Mouse (Mus musculus) brown adipose tissue, adult 24 weeks (tissue): ENCODE data around the gene Ddo. TPM values are rescaled to one million over a fixed set of nuclear protein-coding genes. Genes with fewer than 3 reads are reported as not detected.

Experiments used
- H3K27ac ChIP-seq: fragments of 200-500 bp; replicated peaks from 2 replicates; pipeline ENCODE4 v1.5.1; 2012; ENCODE audit warnings: low read depth, mild to moderate bottlenecking, low read length
- H3K4me1 ChIP-seq: fragments of 200-500 bp; 2 replicates; pipeline ENCODE4 v1.6.1; 2012; ENCODE audit warnings: low read length, mixed read lengths; ENCODE audit not compliant: control insufficient read depth, insufficient read depth, insufficient read length
- H3K4me3 ChIP-seq: fragments of 200-500 bp; 2 replicates; pipeline ENCODE4 v1.5.1; 2012; ENCODE audit warnings: low read depth, mild to moderate bottlenecking, low read length, moderate library complexity; ENCODE audit not compliant: insufficient read depth
- polyA plus RNA-seq: library from polyadenylated mRNA; stranded (reverse); fragments of >200 nt; gene quantifications from 2 replicates; pipeline ENCODE4 v1.2.4, GENCODE M21; 2012; ENCODE audit not compliant: missing spikeins, insufficient read depth, insufficient read length

The Ddo gene
- polyA plus RNA-seq, 1 experiment = 60.0 TPM

GRCm38 (mm10) chr10:40640406-40640805 lies 10.6 kb downstream of the Ddo start:
- Histone ChIP-seq H3K27ac (no peak overlapping the region), H3K4me3 (no peak overlapping the region), H3K4me1 (no peaks in the 10 kb centered on the region)

GRCm38 (mm10) chr10:40641901-40642300 lies 12.1 kb downstream of the Ddo start:
- Histone ChIP-seq H3K4me3 (no peak overlapping the region), H3K4me1 (no peaks in the 10 kb centered on the region), H3K27ac (no peak overlapping the region)

GRCm38 (mm10) chr10:40643126-40643525 lies 13.3 kb downstream of the Ddo start:
- no peak overlapping the region for H3K4me3 ChIP-seq
- H3K27ac ChIP-seq = no peak overlapping the region

GRCm38 (mm10) chr10:40644456-40644855 lies 14.6 kb downstream of the Ddo start:
- Histone ChIP-seq H3K27ac (no peak overlapping the region), H3K4me1 (no peaks in the 10 kb centered on the region), H3K4me3 (no peak overlapping the region)

More at GRCm38 (mm10) chr10:40643126-40643525, 13.3 kb downstream of the Ddo start:
- no peaks in the 10 kb centered on the region for H3K4me1 ChIP-seq

GRCm38 (mm10) chr10:40645346-40645745 lies 15.5 kb downstream of the Ddo start:
- H3K4me1 ChIP-seq = no peaks in the 10 kb centered on the region
- no peak overlapping the region for H3K27ac ChIP-seq
- H3K4me3 ChIP-seq = no peak overlapping the region

GRCm38 (mm10) chr10:40648776-40649175 lies 19.0 kb downstream of the Ddo start:
- Histone ChIP-seq H3K4me1 (no peaks in the 10 kb centered on the region), H3K4me3 (no peak overlapping the region), H3K27ac (no peak overlapping the region)

- H3K4me3 ChIP-seq = no peak overlapping the region
- H3K27ac ChIP-seq = no peak overlapping the region
- H3K4me1 ChIP-seq = no peaks in the 10 kb centered on the region
These were observed 19.8 kb downstream of the Ddo start for GRCm38 (mm10) chr10:40649634-40650033.

- H3K4me3 ChIP-seq = no peak overlapping the region
These were observed 21.9 kb downstream of the Ddo start for GRCm38 (mm10) chr10:40651676-40652075.

GRCm38 (mm10) chr10:40665270-40665669 lies 35.5 kb downstream of the Ddo start:
- H3K27ac ChIP-seq = no peak overlapping the region
- H3K4me1 ChIP-seq = no peaks in the 10 kb centered on the region
- no peak overlapping the region for H3K4me3 ChIP-seq

More at GRCm38 (mm10) chr10:40651676-40652075, 21.9 kb downstream of the Ddo start:
- Histone ChIP-seq H3K4me1 (no peaks in the 10 kb centered on the region), H3K27ac (no peak overlapping the region)

- H3K27ac ChIP-seq = no peak overlapping the region
These were observed 37.1 kb downstream of the Ddo start for GRCm38 (mm10) chr10:40666943-40667342.

GRCm38 (mm10) chr10:40668640-40669039 lies 38.8 kb downstream of the Ddo start:
- H3K27ac ChIP-seq = no peak overlapping the region
- no peak overlapping the region for H3K4me3 ChIP-seq
- no peaks in the 10 kb centered on the region for H3K4me1 ChIP-seq

More at GRCm38 (mm10) chr10:40666943-40667342, 37.1 kb downstream of the Ddo start:
- Histone ChIP-seq H3K4me1 (no peaks in the 10 kb centered on the region), H3K4me3 (no peak overlapping the region)

GRCm38 (mm10) chr10:40672587-40673296 lies 42.9 kb downstream of the Ddo start:
- Histone ChIP-seq H3K27ac (no peak overlapping the region), H3K4me1 (no peaks in the 10 kb centered on the region), H3K4me3 (no peak overlapping the region)

- Histone ChIP-seq H3K4me1 (no peaks in the 10 kb centered on the region), H3K27ac (no peak overlapping the region)
These were observed 43.5 kb downstream of the Ddo start for GRCm38 (mm10) chr10:40673297-40673665.

GRCm38 (mm10) chr10:40674151-40674550 lies 44.3 kb downstream of the Ddo start:
- H3K4me1 ChIP-seq = no peaks in the 10 kb centered on the region
- no peak overlapping the region for H3K27ac ChIP-seq
- H3K4me3 ChIP-seq = no peak overlapping the region

More at GRCm38 (mm10) chr10:40673297-40673665, 43.5 kb downstream of the Ddo start:
- no peak overlapping the region for H3K4me3 ChIP-seq

GRCm38 (mm10) chr10:40675921-40676320 lies 46.1 kb downstream of the Ddo start:
- H3K4me3 ChIP-seq = no peak overlapping the region

GRCm38 (mm10) chr10:40678477-40678876 lies 48.7 kb downstream of the Ddo start:
- H3K27ac ChIP-seq = no peak overlapping the region
- H3K4me3 ChIP-seq = no peak overlapping the region
- no peaks in the 10 kb centered on the region for H3K4me1 ChIP-seq

More at GRCm38 (mm10) chr10:40675921-40676320, 46.1 kb downstream of the Ddo start:
- no peaks in the 10 kb centered on the region for H3K4me1 ChIP-seq
- no peak overlapping the region for H3K27ac ChIP-seq
